Mouse (Mus musculus) thymus, postnatal 36 days (tissue): ENCODE data around the gene Lrrc2.

Source experiments
- DNase-seq, 2 experiments: peaks; one replicate each; pipeline ENCODE4 v3.0.0; 2022; ENCODE audit warnings: mixed read lengths in 2 of 2

Gene Lrrc2

GRCm38 (mm10) chr9:110948813-110949310 lies 2.5 kb upstream of the Lrrc2 start:
- DNase-seq = no peak

DNA sequence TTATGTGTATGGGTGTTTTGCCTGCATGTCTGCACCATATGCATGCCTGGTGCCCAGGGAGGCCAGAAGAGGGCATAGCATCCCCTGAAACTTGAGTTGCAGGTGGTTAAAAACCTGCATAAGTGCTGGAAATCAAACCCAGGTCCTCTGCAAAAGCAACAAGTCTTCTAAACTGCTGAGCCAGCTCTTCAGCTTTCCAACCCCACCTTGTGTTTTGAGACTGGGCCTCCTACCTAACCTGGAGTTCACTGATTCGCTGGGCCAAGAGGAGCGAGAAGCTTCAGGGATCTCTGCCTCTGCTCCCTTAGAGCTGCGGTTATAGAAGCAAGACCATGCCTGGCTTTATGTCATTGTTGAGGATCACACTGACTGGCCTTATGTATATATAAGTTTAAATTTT lies 1.2 kb upstream of the Lrrc2 start:
- DNase-seq = no peak

GRCm38 (mm10) chr9:110951866-110952265 lies 521 bp downstream of the Lrrc2 start:
- DNase-seq = no peak

- DNase-seq = no peak
Observed at GRCm38 (mm10) chr9:110952398-110952797, 1.1 kb downstream of the Lrrc2 start.

DNA sequence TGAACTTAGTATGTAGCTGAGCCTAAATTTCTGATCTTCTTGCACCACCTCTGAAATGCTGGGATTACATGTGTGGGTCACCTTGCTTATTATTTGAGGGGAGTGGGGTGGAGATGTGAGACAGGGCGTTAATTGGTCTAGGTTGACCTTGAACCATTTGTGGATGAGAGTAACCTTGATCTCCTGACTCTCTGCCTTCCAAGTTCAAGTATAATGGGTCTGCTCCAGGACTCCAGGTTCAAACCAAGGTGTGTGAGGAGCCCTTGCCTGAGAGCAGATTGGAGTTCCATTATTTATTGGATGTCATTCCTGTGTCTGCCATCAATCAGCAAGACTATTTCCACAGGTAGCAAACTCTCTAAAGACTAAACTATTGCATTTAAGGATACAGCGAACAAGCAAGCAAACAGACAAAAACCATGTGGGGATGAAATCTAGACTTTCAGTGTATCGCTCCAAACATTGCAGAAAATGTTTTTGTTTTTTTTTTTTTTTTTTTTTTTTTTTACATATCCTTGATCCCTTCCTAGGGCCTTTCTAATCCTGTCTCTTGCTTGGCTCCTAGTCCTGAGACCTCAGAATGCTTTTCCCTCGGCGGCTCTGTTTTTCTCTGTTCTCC lies 1.7 kb downstream of the Lrrc2 start:
- no peak for DNase-seq

- peak; percentile 75 to 80 for DNase-seq
Observed at GRCm38 (mm10) chr9:110953550-110954461, 2.5 kb downstream of the Lrrc2 start.

GRCm38 (mm10) chr9:110954681-110955445 lies 3.5 kb downstream of the Lrrc2 start:
- no peak for DNase-seq

DNA sequence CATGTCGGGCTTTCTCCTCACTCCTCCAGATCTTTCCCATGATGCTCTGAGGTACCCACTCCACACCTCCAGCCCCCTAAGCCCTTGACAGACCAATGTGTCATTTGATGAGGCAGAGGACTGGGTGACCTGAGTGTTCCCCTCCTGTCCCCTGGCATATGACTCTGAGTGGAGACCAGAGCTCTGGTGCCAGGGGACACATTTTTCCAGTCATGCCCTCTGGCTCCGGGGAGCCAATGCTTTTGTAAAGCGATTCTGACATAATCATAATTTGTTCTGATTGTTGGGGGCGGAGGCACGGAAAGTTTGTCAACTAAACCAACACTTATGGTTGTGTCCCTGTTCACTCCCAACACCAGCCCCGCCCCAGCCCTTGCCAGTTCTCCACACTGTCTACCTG lies 4.6 kb downstream of the Lrrc2 start:
- DNase-seq = no peak

GRCm38 (mm10) chr9:110959669-110960068 lies 8.3 kb downstream of the Lrrc2 start:
- no peak for DNase-seq

DNA sequence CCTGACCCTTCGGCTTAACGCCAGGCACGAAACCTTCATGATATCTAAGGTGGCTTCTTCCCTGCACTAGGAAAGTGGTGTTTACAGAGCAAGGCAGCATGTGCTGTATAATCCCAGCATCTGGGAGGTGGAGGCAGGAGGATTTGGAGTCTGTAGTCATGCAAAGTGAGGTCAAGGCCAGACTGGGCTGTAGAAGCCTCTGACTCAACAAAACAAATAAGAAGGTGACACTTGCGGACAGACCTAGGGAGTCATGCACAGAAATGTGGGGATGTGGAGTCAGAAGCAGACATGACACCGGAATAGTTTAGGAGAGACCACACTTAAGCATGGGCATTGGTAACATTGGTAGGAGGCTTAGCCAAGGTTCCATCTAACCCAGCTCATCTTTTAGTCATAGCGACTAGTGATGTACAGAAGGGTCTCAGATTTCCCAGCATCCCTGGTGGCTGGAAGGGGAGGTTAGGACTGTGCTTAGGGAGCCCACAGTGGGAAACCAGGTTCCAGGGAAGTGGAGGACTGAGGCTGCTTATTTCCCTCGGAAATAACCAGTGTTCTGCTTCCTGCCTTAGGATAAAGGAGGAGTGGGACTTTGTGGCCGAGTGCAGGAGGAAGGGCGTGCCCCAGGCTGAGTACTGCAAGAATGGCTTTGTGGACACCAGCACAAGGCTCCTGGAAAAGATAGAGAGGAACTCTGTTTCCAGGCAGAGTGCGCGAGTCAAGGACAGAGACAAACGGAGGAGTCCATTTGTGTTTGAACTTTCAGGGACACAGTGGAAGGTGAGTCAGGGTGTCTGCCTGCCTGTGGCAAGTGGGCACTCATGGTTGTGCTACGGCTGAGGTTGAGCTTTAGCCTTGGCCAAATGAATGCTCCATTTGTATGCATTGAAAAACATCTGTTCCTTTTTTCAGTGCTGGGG lies 9.1 kb downstream of the Lrrc2 start:
- no peak for DNase-seq

DNA sequence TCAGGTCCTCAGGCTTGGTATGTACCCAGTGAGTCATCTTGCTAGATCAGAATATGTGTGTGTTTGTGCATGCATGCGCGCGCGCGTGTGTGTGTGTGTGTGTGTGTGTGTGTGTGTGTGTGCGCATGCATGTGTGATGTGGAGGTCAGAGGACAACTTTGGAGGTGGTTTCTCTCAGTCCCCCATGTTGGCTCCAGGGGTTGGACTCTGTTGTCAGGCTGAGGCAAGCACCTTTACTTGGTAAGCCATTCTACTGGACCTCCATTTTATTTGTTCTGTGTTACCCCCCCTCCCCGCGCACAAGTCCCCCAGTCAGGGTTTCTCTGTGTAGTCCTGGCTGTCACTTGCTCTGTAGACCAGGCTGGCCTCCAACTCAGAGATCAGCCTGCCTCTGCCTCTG lies 10.0 kb downstream of the Lrrc2 start:
- no peak for DNase-seq

- no peak for DNase-seq
Observed at GRCm38 (mm10) chr9:110963566-110964115, 12.3 kb downstream of the Lrrc2 start.

GRCm38 (mm10) chr9:110965062-110965909 lies 13.9 kb downstream of the Lrrc2 start:
- DNase-seq = peak; percentile 26 to 33

DNA sequence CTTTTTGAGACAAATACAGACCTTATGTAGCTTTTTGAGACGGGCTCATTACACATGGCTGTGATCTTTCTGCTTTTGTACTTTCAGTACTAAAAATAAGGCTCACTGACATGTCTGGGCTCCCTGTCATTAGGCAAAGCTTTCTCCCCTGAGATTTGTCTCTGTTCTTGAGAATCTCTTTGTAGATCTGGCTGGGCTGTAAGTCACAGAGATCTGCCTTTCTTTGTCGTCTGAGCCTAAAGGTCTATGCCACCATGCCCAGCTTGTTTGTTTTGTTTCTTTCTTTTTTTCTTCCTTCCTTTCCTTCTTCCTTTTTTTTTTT lies 14.5 kb downstream of the Lrrc2 start:
- no peak for DNase-seq

GRCm38 (mm10) chr9:110979411-110979810 lies 28.1 kb downstream of the Lrrc2 start:
- DNase-seq = no peak

GRCm38 (mm10) chr9:110982351-110982750 lies 31.0 kb downstream of the Lrrc2 start:
- DNase-seq = no peak

- DNase-seq = no peak
Observed at GRCm38 (mm10) chr9:110984096-110984495, 32.8 kb downstream of the Lrrc2 start.

GRCm38 (mm10) chr9:110985541-110985940 lies 34.2 kb downstream of the Lrrc2 start:
- DNase-seq = no peak

DNA sequence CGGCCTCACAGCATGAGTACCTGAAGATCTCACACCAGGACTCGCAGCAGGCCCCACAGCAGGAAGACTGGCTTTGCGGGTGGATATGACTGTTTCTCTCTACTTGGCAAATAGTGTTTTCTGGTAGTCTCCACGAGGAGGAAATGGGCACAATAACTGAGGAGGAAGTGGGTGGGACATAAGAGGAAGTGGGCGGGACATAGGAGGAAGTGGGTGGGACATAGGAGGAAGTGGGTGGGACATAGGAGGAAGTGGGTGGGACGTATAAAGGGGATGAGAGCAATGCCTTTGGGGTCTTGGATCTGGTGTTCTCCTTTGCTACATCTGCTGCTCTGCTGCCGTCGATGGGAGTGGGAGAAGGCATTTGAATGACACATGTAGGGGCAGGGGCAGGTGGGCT lies 34.6 kb downstream of the Lrrc2 start:
- no peak for DNase-seq

- no peak for DNase-seq
Observed at GRCm38 (mm10) chr9:110987331-110987730, 36.0 kb downstream of the Lrrc2 start.

- DNase-seq = no peak
Observed at GRCm38 (mm10) chr9:110988078-110988477, 36.7 kb downstream of the Lrrc2 start.
